Mouse (Mus musculus): ENCODE measurements at regions not wholly inside any gene's neighbourhood (a gene's known extent, or its start where the extent isn't known, plus 50 kb on each side); places are given as distances from the start of the nearest gene placed in this dataset.

GRCm38 (mm10) chr7:76049342-76049741 is 180.3 kb upstream of the Agbl1 start:
- no peak for TF ChIP-seq CTCF (IDR thresholded peaks at IDR 0.05; ENCODE audit: extremely low read depth, insufficient read depth, low read length)
- TF ChIP-seq POLR2A (IDR thresholded peaks at IDR 0.05; ENCODE audit: extremely low read depth, insufficient read depth, low read length) = no peak
